Mouse (Mus musculus) small intestine, adult 2 months (tissue): Measurements from ENCODE around the gene Tmc6.

Experiments used
- CTCF ChIP-seq: fragments of 200-500 bp; IDR thresholded peaks from 2 replicates; pipeline ENCODE4 v1.5.1; 2012; ENCODE audit warnings: low read depth, mild to moderate bottlenecking, control low read depth, inconsistent platforms, low read length, moderate library complexity, mixed read lengths; ENCODE audit not compliant: insufficient replicate concordance, insufficient read length; ENCODE audit errors: extremely low read depth
- POLR2A ChIP-seq: fragments of 200-500 bp; IDR thresholded peaks from 2 replicates; pipeline ENCODE4 v1.6.1; 2012; ENCODE audit warnings: low read depth, mild to moderate bottlenecking, control low read depth, inconsistent platforms, low read length, moderate library complexity

DNA sequence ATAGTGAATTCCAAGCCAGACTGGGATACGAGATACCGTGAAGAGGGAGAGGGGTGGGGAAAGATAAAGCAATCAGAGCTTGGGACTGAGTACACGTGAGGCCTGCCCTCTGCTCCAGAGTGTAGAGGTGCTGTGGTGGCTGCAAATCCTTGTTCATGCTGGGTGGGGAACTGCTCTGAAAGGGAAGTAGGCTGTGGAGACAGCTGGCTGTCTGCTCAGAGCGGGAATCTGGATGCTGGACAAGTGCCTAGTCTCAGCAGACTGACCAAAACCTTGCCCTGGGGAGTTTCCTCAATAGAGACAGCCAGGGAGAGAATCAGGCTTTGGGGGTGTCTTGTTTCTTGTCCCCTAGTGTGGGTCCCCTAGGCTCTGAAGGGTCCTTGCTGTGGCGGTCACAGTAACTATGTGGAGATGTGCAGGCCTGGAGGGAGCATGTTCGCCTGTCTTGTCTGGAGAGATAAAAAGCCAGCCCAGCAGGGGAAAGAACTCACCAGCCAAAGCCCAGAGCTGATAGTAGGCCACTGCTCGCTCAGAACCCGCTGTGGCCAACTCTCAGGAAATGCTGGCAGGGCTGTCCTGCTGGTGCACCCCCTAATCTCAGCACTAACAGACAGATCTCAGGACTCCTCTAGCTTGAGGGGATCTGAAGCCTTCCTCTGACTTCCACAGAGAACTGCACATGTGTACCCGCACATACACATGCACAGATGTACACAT lies 47.0 kb upstream of the Tmc6 start:
- no peak for TF ChIP-seq CTCF
- TF ChIP-seq POLR2A: peak; percentile 52; the same call in 1 of the 2 replicates
